Mouse (Mus musculus): ENCODE results near the gene Ugt1a8.
"Not testable (repeated sequence)": the region's sequence is repeated elsewhere in the genome, so short reads cannot be mapped to it uniquely, and the experiment has no call there.

Gene Ugt1a8

DNA sequence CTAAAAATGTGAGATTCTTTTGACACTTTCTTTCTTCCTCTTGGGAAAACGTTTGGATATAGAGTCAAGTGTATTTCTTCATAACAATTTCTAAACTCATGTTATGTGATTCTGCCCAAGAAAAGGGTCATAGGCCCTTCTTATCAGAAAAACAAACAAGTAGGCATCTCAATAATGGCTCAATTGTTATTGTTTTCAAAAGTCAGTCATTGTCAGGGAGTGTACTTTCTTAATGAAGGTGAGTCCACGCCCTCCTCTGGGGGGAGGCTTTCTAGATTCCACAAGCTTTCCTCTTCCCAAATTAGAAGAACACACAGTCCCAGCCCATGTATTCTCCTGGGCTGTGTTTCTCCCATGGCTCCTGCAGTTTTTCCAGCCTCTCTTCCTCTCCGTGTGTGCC is at the start of gene Ugt1a8:
TSS of gene Ugt1a8 (plus strand) at position 301 of the 400 bp plus-strand sequence.
- DNase-seq (ENCODE audit: low spot score in 2 of 2) = no peak

- not testable (repeated sequence) for DNase-seq (ENCODE audit: low spot score in 2 of 2)
Observed at GRCm38 (mm10) chr1:88043044-88043443, 44.6 kb upstream of the Ugt1a8 start.

DNA sequence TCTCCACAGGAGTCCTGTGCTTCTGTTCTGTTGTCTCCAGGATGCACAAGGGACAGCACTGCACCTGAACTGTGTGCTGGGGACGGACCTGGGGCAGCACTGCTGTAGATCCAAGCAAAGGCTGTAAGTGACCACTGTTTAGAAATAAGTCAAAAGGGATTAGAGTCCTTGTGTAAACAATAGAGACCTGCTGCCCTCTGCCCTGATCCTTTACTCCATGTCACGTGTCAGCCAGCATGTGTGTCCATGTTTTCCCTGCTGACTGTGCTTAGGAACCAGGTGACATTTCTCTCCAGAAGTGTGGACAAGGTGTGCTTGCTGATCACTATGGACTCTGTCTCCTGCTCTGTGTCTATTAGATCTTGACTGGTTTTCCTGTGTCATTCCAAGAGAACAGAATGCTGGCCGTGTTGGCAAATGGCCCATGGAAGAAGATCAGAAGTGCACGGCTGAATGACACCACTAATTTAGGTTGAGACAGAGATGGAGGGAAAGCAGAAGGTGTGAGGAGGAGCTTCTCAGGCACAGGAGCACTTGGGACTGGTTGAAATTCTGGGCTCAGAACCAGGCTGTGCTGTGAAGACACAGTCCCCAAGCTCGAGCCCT is 42.7 kb upstream of the Ugt1a8 start:
- DNase-seq (ENCODE audit: low spot score in 2 of 2) = not testable (repeated sequence)

- DNase-seq (ENCODE audit: low spot score in 2 of 2) = not testable (repeated sequence)
Observed at GRCm38 (mm10) chr1:88047408-88047807, 40.2 kb upstream of the Ugt1a8 start.

- no peak for DNase-seq (ENCODE audit: low spot score in 2 of 2)
Observed at GRCm38 (mm10) chr1:88055088-88055487, 32.5 kb upstream of the Ugt1a8 start, which contains the start of gene Ugt1a10. Ugt1a10 (plus strand) TSS chr1:88055388.

- not testable (repeated sequence) for DNase-seq (ENCODE audit: low spot score in 2 of 2)
Observed at GRCm38 (mm10) chr1:88066472-88067102, 21.0 kb upstream of the Ugt1a8 start.

DNA sequence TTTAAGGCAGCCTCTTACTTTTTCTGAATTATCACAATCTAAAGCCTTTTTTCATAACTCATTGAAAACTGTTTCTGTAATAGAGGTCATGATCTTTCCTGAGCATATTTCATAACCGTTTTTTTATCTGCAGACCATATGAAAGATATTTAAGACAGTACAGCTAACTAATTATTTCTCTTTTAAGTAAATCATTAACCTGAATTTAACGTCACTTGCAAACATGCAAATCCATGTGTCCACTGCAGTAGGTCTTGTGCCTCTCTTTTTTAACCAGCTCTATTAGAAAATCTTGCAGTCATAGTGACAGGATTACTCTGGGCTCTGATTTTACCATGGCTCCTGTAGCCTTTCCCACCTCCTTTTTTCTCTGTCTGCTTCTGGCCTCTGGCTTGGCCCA is 17.1 kb upstream of the Ugt1a8 start, which contains the start of gene Ugt1a9:
TSS of gene Ugt1a9 (plus strand) at position 306 of the 400 bp plus-strand sequence.
- no peak for DNase-seq (ENCODE audit: low spot score in 2 of 2)

- no peak for DNase-seq (ENCODE audit: low spot score in 2 of 2)
Observed at GRCm38 (mm10) chr1:88070902-88071301, 16.7 kb upstream of the Ugt1a8 start.

DNA sequence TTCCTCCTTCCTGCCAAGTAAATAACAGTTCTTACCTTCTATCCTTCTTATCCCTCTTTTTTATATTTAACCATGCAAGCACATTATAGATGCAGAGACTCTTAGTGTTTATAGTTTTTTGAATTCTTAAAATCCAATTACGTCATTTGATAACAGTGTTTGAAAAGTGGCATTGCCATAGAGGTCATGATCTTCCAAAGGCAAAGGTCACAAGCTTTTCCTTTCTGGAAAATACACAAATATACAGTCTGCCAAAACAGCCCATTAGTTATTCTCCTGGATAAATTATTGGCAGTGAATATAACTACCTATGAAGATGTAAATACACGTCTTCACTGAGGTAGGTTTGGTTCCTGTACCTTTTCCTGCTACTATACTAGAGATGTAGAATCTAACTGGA is 13.1 kb upstream of the Ugt1a8 start:
- no peak for DNase-seq (ENCODE audit: low spot score in 2 of 2)

GRCm38 (mm10) chr1:88077128-88077527 is 10.5 kb upstream of the Ugt1a8 start:
- no peak for DNase-seq (ENCODE audit: low spot score in 2 of 2)

DNA sequence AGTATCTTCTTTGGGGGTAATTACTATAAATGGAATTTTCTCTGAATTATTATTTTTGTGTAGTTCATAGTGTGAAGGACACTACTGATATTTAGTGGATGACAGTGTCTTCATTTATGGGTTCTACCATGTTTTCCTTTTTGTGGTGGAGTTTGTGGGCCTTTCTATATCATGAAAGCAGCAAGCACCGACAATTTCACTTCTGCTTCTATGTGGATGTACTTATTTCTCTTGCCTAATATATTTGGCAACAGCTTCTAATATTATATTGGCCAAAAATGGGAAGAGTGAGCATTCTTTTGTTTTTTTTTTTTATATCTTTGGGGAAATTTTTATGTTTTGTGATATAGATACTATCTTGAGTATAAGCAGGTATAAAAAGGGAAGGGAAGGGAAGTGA is 5.9 kb upstream of the Ugt1a8 start:
- DNase-seq (ENCODE audit: low spot score in 2 of 2) = no peak

- DNase-seq (ENCODE audit: low spot score in 2 of 2) = no peak
Observed at GRCm38 (mm10) chr1:88086125-88086524, 1.5 kb upstream of the Ugt1a8 start.

GRCm38 (mm10) chr1:88092341-88092740 is 4.7 kb downstream of the Ugt1a8 start:
- DNase-seq (ENCODE audit: low spot score in 2 of 2) = no peak

GRCm38 (mm10) chr1:88094270-88094676 is 6.7 kb downstream of the Ugt1a8 start:
- not testable (repeated sequence) for DNase-seq (ENCODE audit: low spot score in 2 of 2)

DNA sequence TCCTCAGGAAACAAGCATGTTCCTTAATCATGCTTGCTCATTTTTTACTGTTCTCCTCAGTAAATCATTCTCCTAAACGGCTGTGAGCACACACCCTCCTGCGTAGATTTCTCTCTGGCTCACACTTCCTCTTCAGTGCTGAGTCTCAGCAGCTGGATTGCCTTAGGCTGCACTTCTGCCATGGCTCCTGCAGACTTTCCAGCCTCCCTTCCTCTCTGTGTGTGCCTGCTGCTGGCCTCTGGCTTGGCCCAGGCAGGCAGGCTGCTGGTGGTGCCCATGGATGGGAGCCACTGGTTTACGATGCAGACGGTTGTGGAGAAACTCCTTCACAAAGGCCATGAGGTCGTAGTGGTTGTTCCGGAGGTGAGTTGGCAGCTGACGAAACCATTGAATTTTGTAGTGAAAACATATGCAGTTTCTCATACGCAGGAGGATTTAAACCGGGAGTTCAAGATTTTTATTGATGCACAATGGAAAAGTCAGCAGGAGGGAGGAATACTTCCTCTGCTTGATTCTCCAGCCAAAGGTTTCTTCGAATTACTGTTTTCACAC is 7.4 kb downstream of the Ugt1a8 start, which contains the start of gene Ugt1a7c:
TSS of gene Ugt1a7c (plus strand) at position 122 of the 552 bp plus-strand sequence.
- DNase-seq (ENCODE audit: low spot score in 2 of 2) = no peak

GRCm38 (mm10) chr1:88098546-88098945 is 10.9 kb downstream of the Ugt1a8 start:
- not testable (repeated sequence) for DNase-seq (ENCODE audit: low spot score in 2 of 2)

- not testable (repeated sequence) for DNase-seq (ENCODE audit: low spot score in 2 of 2)
Observed at GRCm38 (mm10) chr1:88099691-88100090, 12.1 kb downstream of the Ugt1a8 start.

DNA sequence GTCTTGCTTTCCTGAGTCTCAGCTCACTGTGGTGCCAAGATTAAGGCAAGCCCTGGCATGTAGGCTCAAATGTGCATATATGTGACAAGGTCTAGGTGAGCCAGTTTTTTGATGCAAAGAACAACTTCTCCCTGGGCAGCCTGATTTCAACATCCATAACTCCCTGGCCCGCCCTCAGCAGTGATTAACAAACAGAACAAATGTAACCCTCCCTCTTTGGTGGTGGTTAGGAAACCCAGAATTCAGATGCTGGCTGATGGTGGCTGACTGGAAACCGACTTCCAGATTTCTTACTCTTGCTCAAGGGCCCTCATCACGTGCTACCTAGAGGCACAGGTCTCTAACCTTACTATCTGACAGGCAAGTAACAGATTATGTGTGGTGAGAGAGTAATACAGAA is 15.4 kb downstream of the Ugt1a8 start, which contains the start of gene Ugt1a6b:
TSS of gene Ugt1a6b (plus strand) at position 234 of the 400 bp plus-strand sequence.
- DNase-seq (ENCODE audit: low spot score in 2 of 2) = not testable (repeated sequence)

- DNase-seq (ENCODE audit: low spot score in 2 of 2) = not testable (repeated sequence)
Observed at GRCm38 (mm10) chr1:88103697-88104468, 16.3 kb downstream of the Ugt1a8 start.

- DNase-seq (ENCODE audit: low spot score in 2 of 2) = no peak
Observed at GRCm38 (mm10) chr1:88104667-88105430, 17.2 kb downstream of the Ugt1a8 start.

DNA sequence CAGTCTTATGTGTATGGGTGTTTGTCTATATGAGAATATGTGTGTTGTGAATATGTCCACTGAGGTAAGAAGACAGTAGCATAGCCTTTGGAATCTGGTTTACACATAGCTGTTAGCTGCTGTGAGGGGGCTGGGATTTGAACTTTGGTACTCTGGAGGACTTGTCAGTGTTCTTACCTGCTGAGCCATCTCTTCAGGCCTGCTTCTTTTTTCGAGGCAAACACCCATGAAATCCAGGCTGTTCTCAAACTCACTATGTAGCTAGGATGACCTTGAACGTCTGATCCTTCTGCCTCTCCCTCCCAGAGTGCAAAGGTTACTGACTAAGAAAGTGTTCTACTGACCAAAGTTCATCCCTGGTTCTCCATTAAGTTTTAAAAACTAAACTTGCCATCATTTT is 18.0 kb downstream of the Ugt1a8 start:
- DNase-seq (ENCODE audit: low spot score in 2 of 2) = no peak
